Mouse (Mus musculus) kidney, adult 9 months (tissue): ENCODE results near the gene Creg1.
"Not testable (repeated sequence)": the region's sequence is repeated elsewhere in the genome, so short reads cannot be mapped to it uniquely, and the experiment has no call there.

Source experiments
- DNase-seq: peaks from one replicate; pipeline ENCODE4 v3.0.0; 2022

Gene Creg1

GRCm38 (mm10) chr1:165754205-165754604 is 9.3 kb upstream of the Creg1 start:
- DNase-seq: no peak

DNA sequence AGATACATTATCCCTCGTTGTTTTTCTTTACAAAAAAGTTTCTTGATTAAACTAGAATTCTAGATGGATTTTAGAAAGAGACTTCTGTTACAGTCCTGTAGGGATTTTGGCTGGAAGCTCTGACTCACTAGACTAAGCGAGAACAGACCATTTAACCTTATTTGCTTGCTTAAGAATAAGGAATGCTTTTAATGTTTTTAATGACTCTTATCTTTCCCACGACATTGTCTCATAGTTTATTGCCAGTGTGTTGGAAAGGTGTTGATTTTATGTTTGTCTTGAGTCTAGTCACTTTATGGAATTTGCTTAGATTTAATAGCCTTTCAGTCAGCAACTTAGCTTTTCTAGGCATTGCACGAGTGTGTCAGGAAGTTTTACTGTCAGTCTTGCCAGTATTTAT is 8.4 kb upstream of the Creg1 start:
- DNase-seq: no peak

GRCm38 (mm10) chr1:165761522-165762305 is 1.8 kb upstream of the Creg1 start:
- no peak for DNase-seq

DNA sequence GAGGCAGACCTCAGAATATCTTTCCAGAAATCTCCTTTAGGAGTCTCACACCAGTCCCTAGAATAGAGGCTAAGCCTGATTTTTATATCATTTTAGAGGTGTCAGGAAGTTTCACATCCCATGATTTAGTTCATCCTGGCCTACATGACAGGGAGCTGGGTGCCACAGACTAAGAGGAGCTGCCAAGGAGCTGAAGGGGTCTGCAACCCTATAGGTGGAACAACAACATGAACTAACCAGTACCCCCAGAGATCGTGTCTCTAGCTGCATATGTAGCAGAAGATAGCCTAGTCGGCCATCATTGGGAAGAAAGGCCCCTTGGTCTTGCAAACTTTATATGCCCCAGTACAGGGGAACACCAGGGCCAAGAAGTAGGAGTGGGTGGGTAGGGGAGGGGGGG is 1.0 kb upstream of the Creg1 start:
- DNase-seq: not testable (repeated sequence)

GRCm38 (mm10) chr1:165762914-165763634 is 472 bp upstream of the Creg1 start:
- DNase-seq: no peak

DNA sequence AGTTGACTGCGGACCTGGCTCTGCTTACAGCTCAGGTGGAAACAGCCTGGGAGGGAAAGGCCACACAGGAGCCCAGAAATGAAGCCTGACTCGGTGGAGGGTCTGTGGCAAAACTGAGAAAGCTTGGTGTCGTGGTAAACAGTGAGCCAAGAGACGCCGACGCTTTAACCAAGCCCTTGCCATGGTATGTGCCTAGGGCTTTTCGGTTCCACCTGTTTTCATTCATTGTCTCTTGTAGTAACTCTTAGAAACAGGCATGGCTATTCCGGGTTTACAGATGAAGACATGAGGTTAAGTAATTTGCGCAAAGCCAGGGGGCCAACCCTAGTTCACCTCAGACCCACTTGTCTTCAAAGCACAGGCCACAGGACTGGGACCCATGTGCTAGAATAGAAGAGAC is 1.0 kb downstream of the Creg1 start:
- no peak for DNase-seq

DNA sequence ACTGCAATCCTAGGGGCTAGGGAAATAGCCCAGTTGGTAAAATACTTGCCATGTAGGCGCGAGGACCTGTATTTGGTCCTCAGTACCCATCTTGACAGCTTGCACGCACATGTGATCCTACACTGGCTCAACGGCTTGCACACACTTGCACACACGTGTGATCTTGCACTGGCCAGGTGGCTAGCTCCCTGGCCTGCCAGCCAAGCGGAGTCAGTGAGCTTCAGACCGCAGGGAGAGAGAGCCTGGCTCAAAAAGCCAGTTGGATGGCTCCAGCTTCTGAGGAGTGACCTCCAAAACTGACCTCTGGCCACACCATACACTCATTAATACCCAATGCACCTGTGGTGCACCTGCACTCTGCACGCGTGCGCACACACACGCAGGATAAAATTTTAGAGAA is 1.5 kb downstream of the Creg1 start:
- DNase-seq: no peak

DNA sequence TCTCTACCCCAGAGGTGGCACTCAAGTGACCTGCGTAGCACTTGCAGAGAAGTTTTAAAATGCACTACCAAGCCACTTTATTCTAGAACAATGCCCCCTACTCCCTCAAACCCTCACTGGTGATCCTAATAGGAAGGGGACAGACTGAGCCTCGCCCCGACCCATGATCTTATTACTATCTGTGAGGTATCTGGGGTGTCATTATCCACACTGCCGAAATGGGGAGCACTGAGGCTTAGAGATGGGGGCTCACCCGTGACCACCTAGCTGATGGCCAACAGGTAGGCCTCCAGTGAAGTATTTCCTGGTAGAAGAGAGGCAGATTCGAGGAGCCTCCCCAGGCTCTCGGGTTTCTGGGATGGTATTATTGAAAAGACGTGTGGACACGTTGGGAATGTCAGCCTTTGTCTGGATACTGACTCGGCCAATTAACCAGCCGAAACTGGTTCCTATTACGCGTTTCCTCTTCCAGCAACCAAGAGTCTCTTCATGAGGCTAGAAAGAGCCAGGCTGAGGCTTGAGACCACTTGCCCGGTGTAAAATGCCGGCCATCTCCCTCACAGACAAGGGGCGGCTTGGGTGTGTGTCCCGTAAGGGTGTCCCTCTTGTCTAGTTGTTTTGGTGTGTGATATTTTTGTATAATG is 2.2 kb downstream of the Creg1 start:
- no peak for DNase-seq

GRCm38 (mm10) chr1:165766295-165766890 is 2.8 kb downstream of the Creg1 start:
- DNase-seq: no peak

- no peak for DNase-seq
Observed at GRCm38 (mm10) chr1:165768894-165769512, 5.5 kb downstream of the Creg1 start.

- DNase-seq: no peak
Observed at GRCm38 (mm10) chr1:165770181-165770759, 6.7 kb downstream of the Creg1 start.

DNA sequence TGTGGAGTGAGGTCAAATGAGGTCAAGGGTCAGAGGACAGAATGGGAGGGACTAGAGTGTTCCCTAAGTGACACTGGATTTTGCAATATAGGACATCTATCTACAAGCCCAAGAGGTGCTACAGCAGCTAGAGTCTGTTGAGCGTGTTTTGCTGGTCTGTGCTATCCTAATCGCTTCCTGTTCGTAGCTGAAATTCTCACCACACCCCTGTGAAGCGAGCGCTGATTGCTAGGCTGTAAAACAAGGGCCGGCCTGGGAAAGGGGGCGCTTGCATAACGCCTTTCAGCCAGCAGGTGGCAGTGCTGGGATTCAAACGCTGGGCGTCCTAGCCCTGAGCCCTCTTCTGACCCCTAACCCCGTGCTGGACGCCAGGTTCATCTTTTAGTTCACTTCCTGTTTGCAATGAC is 7.9 kb downstream of the Creg1 start:
- DNase-seq: peak; percentile 74

DNA sequence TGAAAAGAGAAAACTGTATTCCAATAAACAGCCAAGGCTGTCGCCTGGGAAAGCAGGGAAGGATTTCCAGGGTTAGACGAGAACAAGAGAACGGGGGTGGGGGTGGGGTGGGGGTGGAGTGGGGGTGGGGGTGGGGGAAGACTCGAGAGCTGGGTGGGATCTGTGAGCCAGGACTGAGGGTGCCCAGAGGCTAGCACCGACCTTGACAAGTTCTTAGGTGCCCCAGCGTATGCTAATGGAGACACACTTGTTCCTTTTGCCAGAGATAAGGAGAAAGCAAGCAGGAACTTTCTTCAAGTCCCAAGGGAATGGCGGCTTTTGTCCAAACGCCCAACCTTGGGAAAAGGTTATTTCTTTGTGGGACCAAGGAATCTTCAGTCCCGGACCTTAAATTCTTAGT is 8.5 kb downstream of the Creg1 start:
- no peak for DNase-seq

- DNase-seq: peak; percentile 56
Observed at GRCm38 (mm10) chr1:165775518-165776294, 12.2 kb downstream of the Creg1 start.

DNA sequence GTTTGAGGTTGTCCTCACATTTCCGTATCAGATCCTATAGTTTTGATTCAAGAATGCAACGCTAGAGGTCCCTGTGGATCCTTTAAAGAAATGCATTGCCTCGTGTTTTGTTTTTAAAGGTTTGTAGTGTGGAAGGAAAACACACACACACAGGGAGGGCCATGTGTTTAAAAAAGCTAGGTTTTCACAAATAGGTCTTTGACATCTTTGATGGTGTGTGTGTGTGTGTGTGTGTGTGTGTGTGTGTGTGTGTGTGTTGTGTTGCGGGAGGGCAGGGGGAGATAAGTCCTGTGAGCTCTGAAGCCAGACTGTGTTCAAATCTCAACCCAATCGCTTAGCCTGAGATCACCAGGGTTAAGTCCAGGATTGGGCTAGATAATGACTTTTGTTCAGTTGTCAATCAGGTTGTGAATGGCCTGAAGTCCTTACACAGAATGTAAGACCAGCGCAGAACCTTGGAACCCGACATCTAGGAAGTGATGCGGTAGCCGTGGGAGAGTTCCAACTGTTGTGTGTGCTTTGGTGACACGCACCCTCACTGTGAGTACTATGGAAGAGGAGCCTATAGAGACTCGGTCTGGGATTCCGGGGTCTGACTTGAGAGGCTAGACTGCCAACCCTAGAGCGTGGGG is 16.5 kb downstream of the Creg1 start:
- DNase-seq: no peak

DNA sequence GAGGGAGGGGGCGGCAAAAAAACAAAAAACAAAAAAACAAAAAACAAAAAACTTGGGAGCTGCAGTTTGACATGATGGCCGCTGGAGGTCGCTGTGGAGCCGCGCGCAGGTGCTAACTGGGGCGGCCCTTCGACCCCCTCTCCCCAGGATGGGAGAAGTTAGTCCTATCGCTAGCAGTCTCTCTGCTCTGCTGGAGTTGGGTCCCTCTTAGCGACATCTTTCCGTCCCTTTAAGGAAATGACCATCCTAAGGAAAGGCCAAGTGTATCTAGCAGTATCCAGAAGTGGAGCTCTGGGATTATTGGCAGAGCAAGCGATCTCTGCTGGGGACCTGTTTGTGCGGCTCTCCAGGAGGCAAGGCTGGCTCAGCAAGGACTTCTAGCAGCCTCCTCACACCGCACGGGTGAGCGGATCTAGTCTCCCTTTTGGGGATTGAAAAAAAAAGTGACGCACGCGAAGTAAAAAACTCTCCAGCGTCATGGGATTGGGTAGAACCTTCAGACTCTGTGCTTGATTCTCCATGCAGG is 17.1 kb downstream of the Creg1 start:
- DNase-seq: peak; percentile 63

- no peak for DNase-seq
Observed at GRCm38 (mm10) chr1:165781426-165781825, 17.9 kb downstream of the Creg1 start.

- no peak for DNase-seq
Observed at GRCm38 (mm10) chr1:165781911-165782310, 18.4 kb downstream of the Creg1 start.

GRCm38 (mm10) chr1:165786296-165786695 is 22.8 kb downstream of the Creg1 start:
- DNase-seq: no peak

DNA sequence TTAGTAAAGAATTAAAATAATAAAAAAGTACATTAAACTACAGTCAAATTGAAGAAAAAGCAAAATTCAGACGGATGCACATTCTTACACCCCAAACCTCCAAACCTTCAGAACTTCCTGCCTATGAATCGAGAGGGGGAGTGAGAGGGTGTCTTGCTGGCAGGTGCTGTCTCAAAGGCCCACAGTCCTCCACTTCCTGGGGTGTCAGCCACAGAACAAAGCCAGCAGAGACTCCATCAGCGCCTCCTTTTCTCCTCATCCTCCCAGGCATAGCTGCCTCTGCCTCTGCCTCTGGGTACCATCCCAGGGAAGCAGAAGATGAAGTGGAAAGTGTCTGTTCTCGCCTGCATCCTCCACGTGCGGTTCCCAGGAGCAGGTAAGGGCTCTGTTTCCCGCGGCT is 25.0 kb downstream of the Creg1 start, which contains the start of gene Cd247:
Cd247 (plus strand) TSS at position 171 of the 400 bp plus-strand sequence.
- DNase-seq: no peak
